Mouse (Mus musculus): ENCODE results near the gene Tctn1. TPM values are rescaled to one million over a fixed set of nuclear protein-coding genes. Genes with fewer than 3 reads are reported as not detected.
A peak's percentile ranks its signal among the peaks of the same experiment; 100 is the strongest.

Gene Tctn1
- polyA plus RNA-seq, 1 experiment from 2014 or later: 3.2 TPM

- no peak for ATAC-seq
- no peaks in the 10 kb centered on the region for H3K27me3 ChIP-seq (replicated peaks; ENCODE audit: control insufficient read depth, insufficient read depth, low read length)
- no peaks in the 10 kb centered on the region for H3K36me3 ChIP-seq (ENCODE audit: control insufficient read depth, insufficient read depth, low read length)
- H3K27ac ChIP-seq (ENCODE audit: low read length): no peak overlapping the region
- H3K4me2 ChIP-seq (ENCODE audit: low read depth, low read length): no peak overlapping the region
- no peaks in the 10 kb centered on the region for H3K9me3 ChIP-seq (ENCODE audit: control insufficient read depth, low read length)
- H3K4me3 ChIP-seq (ENCODE audit: low read length): no peak overlapping the region
- peaks cover 10% of the 10 kb centered on the region for H3K4me1 ChIP-seq (ENCODE audit: control insufficient read depth, insufficient read depth, low read length)
- 82% methylated on average over 4 of the region's 4 CpGs for WGBS
- no peak overlapping the region for H3K9ac ChIP-seq (ENCODE audit: low read depth, low read length)
Measured at GRCm38 (mm10) chr5:122287026-122287425, 22.8 kb upstream of the Tctn1 start.

GRCm38 (mm10) chr5:122286191-122286590 lies 21.9 kb upstream of the Tctn1 start:
- no peak for ATAC-seq
- WGBS: 86% methylated on average over 10 of the region's 10 CpGs
- no peaks in the 10 kb centered on the region for H3K27me3 ChIP-seq (replicated peaks; ENCODE audit: control insufficient read depth, insufficient read depth, low read length)
- H3K4me1 ChIP-seq (ENCODE audit: control insufficient read depth, insufficient read depth, low read length): peaks cover 6% of the 10 kb centered on the region
- H3K36me3 ChIP-seq (ENCODE audit: control insufficient read depth, insufficient read depth, low read length): no peaks in the 10 kb centered on the region
- peak overlapping the region; percentile 38; the same call in 1 of the 2 replicates for H3K9ac ChIP-seq (ENCODE audit: low read depth, low read length)
- no peaks in the 10 kb centered on the region for H3K9me3 ChIP-seq (ENCODE audit: control insufficient read depth, low read length)
- H3K4me3 ChIP-seq (ENCODE audit: low read length): peak overlapping the region; percentile 93
- H3K27ac ChIP-seq (ENCODE audit: low read length): no peak overlapping the region; the same call in 1 of the 2 replicates
- H3K4me2 ChIP-seq (ENCODE audit: low read depth, low read length): peak overlapping the region; percentile 88

DNA sequence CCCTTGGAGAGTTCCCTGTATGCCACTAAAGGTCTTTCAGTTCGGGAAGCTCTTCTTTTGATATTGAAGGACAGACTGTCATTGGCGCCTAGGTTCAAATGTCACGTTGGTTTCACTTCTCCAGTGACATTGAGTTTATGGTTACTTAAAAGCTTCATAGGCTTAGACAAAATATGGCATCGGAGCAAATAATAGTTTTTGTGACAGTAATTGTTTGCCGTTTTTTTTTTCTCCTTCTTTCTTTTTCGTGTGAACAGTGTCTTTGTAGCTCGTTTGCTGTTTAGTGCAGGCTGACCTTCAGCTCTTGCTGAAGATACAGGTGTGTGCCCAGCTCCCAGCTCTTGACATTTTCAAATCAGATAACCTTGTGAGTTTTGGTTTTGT lies 21.5 kb upstream of the Tctn1 start:
- peaks cover 9% of the 10 kb centered on the region for H3K4me1 ChIP-seq (ENCODE audit: control insufficient read depth, insufficient read depth, low read length)
- peak overlapping the region; percentile 95 for H3K9ac ChIP-seq (ENCODE audit: low read depth, low read length)
- H3K36me3 ChIP-seq (ENCODE audit: control insufficient read depth, insufficient read depth, low read length): no peaks in the 10 kb centered on the region
- H3K27ac ChIP-seq (ENCODE audit: low read length): no peak overlapping the region; the same call in 1 of the 2 replicates
- H3K9me3 ChIP-seq (ENCODE audit: control insufficient read depth, low read length): no peaks in the 10 kb centered on the region
- ATAC-seq: no peak
- no peaks in the 10 kb centered on the region for H3K27me3 ChIP-seq (replicated peaks; ENCODE audit: control insufficient read depth, insufficient read depth, low read length)
- WGBS: 54% methylated on average over 7 of the region's 7 CpGs
- peak overlapping the region; percentile 93 for H3K4me3 ChIP-seq (ENCODE audit: low read length)
- peak overlapping the region; percentile 88 for H3K4me2 ChIP-seq (ENCODE audit: low read depth, low read length)

GRCm38 (mm10) chr5:122285029-122285766 lies 20.9 kb upstream of the Tctn1 start:
- Histone ChIP-seq H3K4me1 (ENCODE audit: control insufficient read depth, insufficient read depth, low read length) (peaks cover 15% of the 10 kb centered on the region), H3K27me3 (replicated peaks; ENCODE audit: control insufficient read depth, insufficient read depth, low read length) (no peaks in the 10 kb centered on the region), H3K9ac (ENCODE audit: low read depth, low read length) (peak overlapping the region; percentile 95), H3K4me3 (ENCODE audit: low read length) (peak overlapping the region; percentile 93), H3K9me3 (ENCODE audit: control insufficient read depth, low read length) (no peaks in the 10 kb centered on the region), H3K4me2 (ENCODE audit: low read depth, low read length) (peak overlapping the region; percentile 88), H3K36me3 (ENCODE audit: control insufficient read depth, insufficient read depth, low read length) (no peaks in the 10 kb centered on the region), H3K27ac (ENCODE audit: low read length) (peak overlapping the region; percentile 64)
- WGBS: 1% methylated on average over 34 of the region's 34 CpGs
- ATAC-seq: peak; percentile 32

- H3K4me2 ChIP-seq (ENCODE audit: low read depth, low read length): peak within 1 kb of the TSS; percentile 88
- H3K27me3 ChIP-seq (replicated peaks; ENCODE audit: control insufficient read depth, insufficient read depth, low read length): no peaks in the 10 kb centered on the region
- peaks cover 22% of the 10 kb centered on the region for H3K4me1 ChIP-seq (ENCODE audit: control insufficient read depth, insufficient read depth, low read length)
- H3K27ac ChIP-seq (ENCODE audit: low read length): peak within 1 kb of the TSS; percentile 64
- WGBS: under 1% methylated on average over 98 of the region's 114 CpGs
- no peaks in the 10 kb centered on the region for H3K9me3 ChIP-seq (ENCODE audit: control insufficient read depth, low read length)
- H3K36me3 ChIP-seq (ENCODE audit: control insufficient read depth, insufficient read depth, low read length): no peaks in the 10 kb centered on the region
- peak within 1 kb of the TSS; percentile 93 for H3K4me3 ChIP-seq (ENCODE audit: low read length)
- peak; percentile 80 for ATAC-seq
- peak within 1 kb of the TSS; percentile 95 for H3K9ac ChIP-seq (ENCODE audit: low read depth, low read length)
Measured at GRCm38 (mm10) chr5:122284183-122285028, 20.1 kb upstream of the Tctn1 start, which contains the start of gene Pptc7. TSS of gene Pptc7 (plus strand) at chr5:122284365.

DNA sequence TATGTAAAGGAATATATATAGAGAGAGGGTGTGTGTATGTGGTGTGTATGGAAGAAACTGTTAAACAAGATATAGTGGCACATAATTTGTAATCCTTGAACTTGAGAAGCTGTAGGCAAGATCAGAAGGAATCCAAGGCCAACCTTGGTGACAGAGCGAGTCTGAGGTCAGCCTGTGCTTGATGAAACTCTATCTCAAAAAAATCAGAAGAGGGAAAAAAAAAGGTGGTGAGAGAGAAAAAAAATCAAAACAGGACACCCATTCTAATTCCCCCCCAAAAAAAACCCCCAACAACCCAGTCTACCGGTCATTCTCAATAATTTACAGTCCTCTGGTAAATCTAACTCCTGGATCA lies 19.5 kb upstream of the Tctn1 start:
- H3K9ac ChIP-seq (ENCODE audit: low read depth, low read length): peak overlapping the region; percentile 95; the same call in 1 of the 2 replicates
- WGBS: 33% methylated on average over 2 of the region's 2 CpGs
- ATAC-seq: no peak
- H3K27ac ChIP-seq (ENCODE audit: low read length): no peak overlapping the region
- no peaks in the 10 kb centered on the region for H3K27me3 ChIP-seq (replicated peaks; ENCODE audit: control insufficient read depth, insufficient read depth, low read length)
- H3K4me3 ChIP-seq (ENCODE audit: low read length): peak overlapping the region; percentile 93
- H3K4me2 ChIP-seq (ENCODE audit: low read depth, low read length): peak overlapping the region; percentile 43
- H3K36me3 ChIP-seq (ENCODE audit: control insufficient read depth, insufficient read depth, low read length): no peaks in the 10 kb centered on the region
- no peaks in the 10 kb centered on the region for H3K9me3 ChIP-seq (ENCODE audit: control insufficient read depth, low read length)
- H3K4me1 ChIP-seq (ENCODE audit: control insufficient read depth, insufficient read depth, low read length): peaks cover 22% of the 10 kb centered on the region

- Histone ChIP-seq H3K27ac (ENCODE audit: low read length) (peak overlapping the region; percentile 88), H3K4me2 (ENCODE audit: low read depth, low read length) (peak overlapping the region; percentile 32), H3K27me3 (replicated peaks; ENCODE audit: control insufficient read depth, insufficient read depth, low read length) (no peaks in the 10 kb centered on the region), H3K9ac (ENCODE audit: low read depth, low read length) (peak overlapping the region; percentile 34), H3K4me1 (ENCODE audit: control insufficient read depth, insufficient read depth, low read length) (peaks cover 22% of the 10 kb centered on the region), H3K4me3 (ENCODE audit: low read length) (no peak overlapping the region), H3K9me3 (ENCODE audit: control insufficient read depth, low read length) (no peaks in the 10 kb centered on the region), H3K36me3 (ENCODE audit: control insufficient read depth, insufficient read depth, low read length) (no peaks in the 10 kb centered on the region)
- 28% methylated on average over 19 of the region's 19 CpGs for WGBS
- no peak for ATAC-seq
Measured at GRCm38 (mm10) chr5:122280827-122281462, 16.7 kb upstream of the Tctn1 start.

DNA sequence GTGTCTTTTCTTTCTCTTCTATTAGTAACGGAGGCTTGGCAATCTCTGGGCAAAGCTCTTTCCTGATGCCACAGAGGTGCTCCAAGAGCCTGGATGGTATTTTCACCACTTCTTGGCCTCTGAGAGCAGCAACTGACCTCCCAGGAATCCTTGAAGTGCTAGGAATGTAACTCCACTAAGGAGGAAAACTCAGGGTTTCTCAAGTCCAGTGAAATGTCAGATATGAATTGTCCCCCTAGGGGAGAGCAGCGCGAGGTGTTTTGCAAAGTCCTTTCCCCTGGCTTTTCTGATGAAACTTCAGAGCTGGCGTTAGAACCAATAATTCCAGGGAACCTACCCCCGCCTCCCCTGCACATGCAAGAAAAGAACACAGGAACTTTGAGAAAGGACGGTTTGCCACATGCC lies 16.2 kb upstream of the Tctn1 start:
- Histone ChIP-seq H3K4me1 (ENCODE audit: control insufficient read depth, insufficient read depth, low read length) (peaks cover 20% of the 10 kb centered on the region), H3K4me2 (ENCODE audit: low read depth, low read length) (peak overlapping the region; percentile 32), H3K4me3 (ENCODE audit: low read length) (no peak overlapping the region), H3K9me3 (ENCODE audit: control insufficient read depth, low read length) (no peaks in the 10 kb centered on the region), H3K9ac (ENCODE audit: low read depth, low read length) (peak overlapping the region; percentile 34; the same call in 1 of the 2 replicates), H3K27ac (ENCODE audit: low read length) (peak overlapping the region; percentile 88), H3K27me3 (replicated peaks; ENCODE audit: control insufficient read depth, insufficient read depth, low read length) (no peaks in the 10 kb centered on the region), H3K36me3 (ENCODE audit: control insufficient read depth, insufficient read depth, low read length) (no peaks in the 10 kb centered on the region)
- WGBS: 32% methylated on average over 6 of the region's 6 CpGs
- ATAC-seq: no peak

Measured in intestine, embryonic 16.5 days (tissue).